Mouse (Mus musculus): ENCODE results near the gene Fam120a. TPM values are rescaled to one million over a fixed set of nuclear protein-coding genes. Genes with fewer than 3 reads are reported as not detected.

Fam120a gene
- total RNA-seq (2022), result 100 to 1,000 TPM; 170 to 195 (median 182) TPM

DNA sequence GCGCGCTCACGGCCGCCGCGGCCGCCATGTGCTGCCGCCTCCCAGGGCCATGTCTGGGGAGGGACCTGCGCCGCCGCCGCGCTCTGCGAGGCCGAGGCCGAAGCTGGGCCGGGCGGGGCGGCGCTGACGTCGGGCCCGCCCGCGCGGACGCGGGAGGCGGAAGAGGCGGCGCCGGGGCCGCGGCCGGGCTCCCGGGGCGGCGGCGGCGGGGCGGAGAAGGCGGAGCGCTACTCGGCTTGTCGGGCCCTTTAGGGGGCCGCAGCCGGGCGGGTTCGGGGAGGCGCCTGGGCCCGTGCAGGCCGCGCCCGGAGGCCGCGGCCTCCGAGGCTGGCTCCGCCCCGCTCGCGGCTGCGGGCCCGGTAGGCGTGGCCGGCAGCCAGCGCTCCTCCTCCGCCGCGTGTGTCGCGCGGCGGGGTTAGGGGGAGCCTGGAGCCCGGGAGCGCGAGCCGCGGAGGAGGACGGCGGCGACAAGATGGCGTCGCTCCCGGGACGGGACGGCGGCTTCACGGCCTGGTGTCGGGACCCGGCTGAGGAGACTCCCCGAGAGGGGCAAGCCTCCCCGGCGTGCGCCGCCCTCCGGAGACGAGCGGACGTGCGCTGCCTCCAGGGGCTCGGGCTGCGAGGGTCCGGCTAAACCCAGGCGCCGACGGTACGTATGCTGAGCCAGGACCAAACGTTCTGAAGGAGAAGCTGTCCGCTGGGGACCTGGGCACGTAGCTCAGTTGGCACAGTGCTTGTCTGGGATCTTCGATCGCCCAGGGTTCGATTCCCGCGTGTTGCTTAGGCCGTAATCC lies at the start of gene Fam120a:
TSS of gene Fam120a (minus strand) at position 62 of the 794 bp plus-strand sequence.
- DNase-seq, result peak; percentile 77

- DNase-seq, result no peak
Observed at GRCm38 (mm10) chr13:49017375-49017774, 49.6 kb upstream of the Fam120a start.

- DNase-seq, result peak; percentile 30
Observed at GRCm38 (mm10) chr13:49016311-49016761, 48.5 kb upstream of the Fam120a start.

- no peak for DNase-seq
Observed at GRCm38 (mm10) chr13:49015366-49016306, 47.8 kb upstream of the Fam120a start.

DNA sequence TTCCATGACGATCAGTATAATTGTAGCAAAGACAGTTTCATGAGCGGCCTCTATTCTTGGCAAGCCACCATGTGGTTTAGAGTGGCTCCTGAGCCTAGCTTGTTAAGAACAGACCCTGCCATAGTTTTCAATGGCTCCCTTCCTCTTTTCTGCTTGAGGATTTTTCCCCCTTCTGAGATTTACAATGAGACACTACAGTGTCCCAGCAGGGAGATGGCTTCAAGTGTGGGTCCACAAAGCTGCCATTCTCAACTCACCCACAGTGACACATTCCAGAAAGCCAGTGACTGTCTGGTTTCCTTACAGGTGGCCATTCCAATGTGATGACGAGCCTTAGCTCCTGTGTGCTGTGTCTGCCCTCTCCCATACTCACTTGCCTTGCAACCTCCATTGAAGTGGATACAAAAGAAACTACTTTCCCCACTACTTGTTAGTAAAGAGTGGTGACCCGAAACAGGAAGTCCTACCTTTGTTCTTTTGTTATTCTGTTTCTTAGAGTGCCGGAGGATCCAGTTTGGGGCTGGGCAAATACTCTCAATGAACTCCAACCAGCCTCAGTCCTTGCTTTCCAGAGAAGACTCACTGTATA lies 45.5 kb upstream of the Fam120a start:
- DNase-seq, result no peak

GRCm38 (mm10) chr13:49001691-49002090 lies 33.9 kb upstream of the Fam120a start:
- DNase-seq, result peak; percentile 67

DNA sequence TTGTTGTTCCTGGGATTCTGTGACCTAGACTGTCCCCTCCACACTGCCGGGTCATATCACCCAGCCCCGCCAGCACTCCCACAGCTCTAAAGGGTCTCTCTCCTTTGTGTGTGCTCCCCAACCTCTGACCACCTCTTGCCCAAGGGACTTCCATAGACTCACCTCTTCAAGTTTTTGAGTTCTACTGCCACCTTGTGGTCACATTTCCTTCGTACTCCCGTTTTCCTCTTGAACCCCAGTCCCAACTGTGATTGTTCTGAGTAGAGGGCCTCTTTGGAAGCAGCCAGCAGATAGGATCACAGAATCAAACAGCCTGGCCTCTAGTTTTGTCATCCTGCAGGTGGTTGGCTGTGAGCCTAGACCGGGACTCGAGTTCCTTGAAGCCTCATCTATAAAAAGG lies 30.8 kb upstream of the Fam120a start:
- DNase-seq, result peak; percentile 38

GRCm38 (mm10) chr13:48996731-48997130 lies 28.9 kb upstream of the Fam120a start:
- DNase-seq, result no peak

DNA sequence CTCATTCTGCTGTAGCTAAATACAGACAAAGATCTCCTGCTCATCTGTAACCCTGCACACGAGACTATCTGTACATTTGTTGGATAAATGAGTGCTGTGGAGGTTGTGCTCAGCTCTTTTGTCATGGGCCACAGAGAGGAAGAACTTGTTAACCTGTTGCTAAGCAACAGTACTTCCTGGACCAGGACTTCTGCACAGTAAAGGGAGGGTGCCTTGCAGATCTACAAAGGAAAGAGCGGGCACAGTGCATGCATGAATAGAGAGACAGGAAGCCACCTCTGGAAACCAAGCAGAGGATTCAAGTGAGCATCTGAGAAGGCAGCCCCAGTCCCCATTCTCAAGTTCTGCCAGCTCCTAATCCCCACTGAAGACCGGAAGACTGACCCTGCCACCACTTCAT lies 27.1 kb upstream of the Fam120a start:
- DNase-seq, result no peak

DNA sequence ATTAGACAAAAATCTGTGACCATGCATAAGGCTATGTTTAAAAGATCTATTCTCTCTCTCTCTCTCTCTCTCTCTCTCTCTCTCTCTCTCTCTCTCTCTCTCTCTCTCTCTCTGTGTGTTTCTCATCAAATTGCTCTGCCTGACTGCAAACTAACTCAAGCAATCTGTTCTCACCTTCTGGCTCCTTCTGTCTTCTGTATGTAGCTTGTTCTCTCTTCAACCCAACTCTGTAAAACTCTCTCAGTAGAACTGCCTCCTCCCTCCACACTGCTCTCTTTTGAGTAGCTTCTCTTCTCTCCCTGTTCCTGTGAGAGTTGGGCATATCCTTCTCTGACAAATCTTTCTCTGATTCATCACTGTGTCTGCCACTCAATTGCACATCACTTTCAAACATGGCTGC lies 25.1 kb upstream of the Fam120a start:
- DNase-seq, result no peak

- no peak for DNase-seq
Observed at GRCm38 (mm10) chr13:48990138-48990537, 22.3 kb upstream of the Fam120a start.

- no peak for DNase-seq
Observed at GRCm38 (mm10) chr13:48982482-48983098, 14.8 kb upstream of the Fam120a start.

DNA sequence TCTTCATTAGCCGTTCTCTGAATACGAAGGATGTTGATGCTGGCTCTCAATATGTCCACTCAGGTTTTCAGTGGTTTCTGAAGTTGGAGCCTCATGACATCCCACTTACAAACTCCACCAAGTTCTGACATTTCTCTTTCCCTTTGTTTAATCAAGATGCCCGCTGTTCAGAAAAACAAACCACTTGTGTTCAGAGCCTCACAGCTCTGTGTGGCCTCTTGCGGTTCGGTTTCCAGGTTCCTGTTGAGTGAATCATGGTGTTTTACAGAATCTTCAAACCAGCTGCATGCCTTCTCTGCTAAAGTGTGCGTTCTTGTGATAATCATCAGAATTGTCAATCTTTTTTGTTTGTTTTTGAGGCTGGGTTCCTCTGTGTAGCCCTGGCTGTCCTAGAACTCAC lies 11.3 kb upstream of the Fam120a start:
- no peak for DNase-seq

GRCm38 (mm10) chr13:48977858-48978257 lies 10.0 kb upstream of the Fam120a start:
- peak; percentile 45 for DNase-seq

GRCm38 (mm10) chr13:48974699-48975098 lies 6.9 kb upstream of the Fam120a start:
- DNase-seq, result no peak

- DNase-seq, result no peak
Observed at GRCm38 (mm10) chr13:48974266-48974665, 6.4 kb upstream of the Fam120a start.

DNA sequence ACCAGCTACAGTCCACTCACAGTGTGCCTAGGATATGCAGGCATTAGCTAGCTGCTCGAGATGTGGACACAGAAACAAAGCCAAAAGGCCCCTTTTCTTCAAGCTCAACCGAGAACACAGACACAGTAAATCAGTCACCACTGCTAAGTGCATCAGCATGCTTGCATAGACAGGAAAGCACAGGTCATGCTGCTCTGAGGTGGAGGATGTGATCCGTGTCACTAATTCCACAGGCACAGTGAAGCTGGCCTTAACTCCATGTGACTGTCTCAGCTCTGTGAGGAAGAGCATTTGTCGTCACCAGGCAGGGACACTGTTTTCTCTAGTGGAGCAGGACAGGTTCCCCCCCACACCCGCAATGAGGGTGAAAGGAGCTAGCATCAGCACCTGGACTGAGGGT lies 5.4 kb upstream of the Fam120a start:
- DNase-seq, result no peak

GRCm38 (mm10) chr13:48971033-48971432 lies 3.2 kb upstream of the Fam120a start:
- no peak for DNase-seq

DNA sequence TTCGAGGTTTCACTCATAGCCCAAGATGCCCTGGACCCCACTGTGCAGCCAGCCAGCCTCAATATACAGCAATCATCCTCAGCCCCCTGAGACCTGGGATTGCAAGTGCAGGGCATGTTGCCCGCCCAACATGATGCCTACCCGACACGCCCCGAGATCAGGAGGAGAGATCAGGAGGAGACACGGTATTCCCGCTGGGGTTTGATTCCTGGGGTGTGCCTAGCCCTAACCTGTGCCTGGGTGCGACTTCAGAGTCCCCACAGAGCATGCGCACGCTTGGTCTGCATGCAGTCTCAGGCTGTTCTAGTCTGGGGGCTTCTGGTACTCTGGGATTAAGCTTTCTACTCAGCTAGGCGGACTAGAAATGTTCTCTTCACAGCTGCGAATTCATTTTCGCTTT lies 2.7 kb upstream of the Fam120a start:
- no peak for DNase-seq

DNA sequence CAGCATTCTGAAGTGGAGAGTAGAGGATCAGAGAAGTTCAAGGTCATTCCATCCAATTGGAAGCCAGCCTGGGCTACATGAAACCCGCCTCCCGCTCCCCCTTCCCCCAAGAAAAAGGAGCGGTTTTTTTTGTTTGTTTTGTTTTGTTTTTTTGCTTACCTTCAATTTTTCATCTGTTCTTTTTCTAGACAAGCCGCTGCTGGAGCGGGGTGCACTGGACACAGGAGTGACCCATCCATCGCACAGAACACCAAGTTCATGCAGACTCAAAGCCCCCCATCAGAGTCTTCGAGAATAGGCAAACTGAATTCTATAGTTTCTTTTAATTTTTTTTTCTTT lies 902 bp upstream of the Fam120a start:
- no peak for DNase-seq

GRCm38 (mm10) chr13:48966851-48967821 lies 681 bp downstream of the Fam120a start:
- DNase-seq, result peak; percentile 57

Measured in adrenal gland, adult 8-10 months (tissue).